Mouse (Mus musculus) kidney, embryonic 15.5 days (tissue): ENCODE measurements at regions not wholly inside any gene's neighbourhood (a gene's known extent, or its start where the extent isn't known, plus 50 kb on each side); places are given as distances from the start of the nearest gene placed in this dataset. TPM values are rescaled to one million over a fixed set of nuclear protein-coding genes. Genes with fewer than 3 reads are reported as not detected.

ENCODE experiments used
- microRNA-seq: library from miRNA; unstranded; fragments of <30 nt; microRNA quantifications from one replicate; pipeline ENCODE4, GENCODE M21; 2016

Small RNA genes lying in the stretch of these regions (microRNA-seq; reads per million reads assigned to microRNA genes)
- not detected for gene Mir6343
